Mouse (Mus musculus) forebrain, embryonic 14.5 days (tissue): Measurements from ENCODE around the gene Fscn2. TPM values are rescaled to one million over a fixed set of nuclear protein-coding genes. Genes with fewer than 3 reads are reported as not detected.
"Not testable (repeated sequence)": the region's sequence is repeated elsewhere in the genome, so short reads cannot be mapped to it uniquely, and the experiment has no call there.

Source experiments
- ATAC-seq: fragments of 200-750 bp; cut with Nextera tagmentation; 2 replicates; pipeline ENCODE4 v1.8.0; 2017; ENCODE audit warnings: mild to moderate bottlenecking, moderate library complexity
- DNase-seq: peaks from one replicate; pipeline ENCODE4 v3.0.0-alpha.2; 2015; ENCODE audit warnings: low spot score
- H3K27ac ChIP-seq: fragments of 300-500 bp; sonication (generic); 2 replicates; pipeline ENCODE4 v1.5.1; 2014; ENCODE audit warnings: low read depth, mild to moderate bottlenecking, control low read depth, low read length, moderate library complexity
- H3K27me3 ChIP-seq: fragments of 300-500 bp; sonication (generic); replicated peaks from 2 replicates; pipeline ENCODE4 v1.6.1; 2014; ENCODE audit warnings: low read length, control low read depth, mixed read lengths; ENCODE audit not compliant: control insufficient read depth, insufficient read depth
- H3K36me3 ChIP-seq: fragments of 300-500 bp; sonication (generic); 2 replicates; pipeline ENCODE4 v1.6.1; 2014; ENCODE audit warnings: low read length, control low read depth; ENCODE audit not compliant: control insufficient read depth, insufficient read depth
- H3K4me1 ChIP-seq: fragments of 300-500 bp; sonication (generic); 2 replicates; pipeline ENCODE4 v1.6.1; 2014; ENCODE audit warnings: antibody characterized with exemption, low read length, control low read depth; ENCODE audit not compliant: control insufficient read depth, insufficient read depth
- H3K4me2 ChIP-seq: fragments of 300-500 bp; sonication (generic); 2 replicates; pipeline ENCODE4 v1.6.1; 2014; ENCODE audit warnings: mild to moderate bottlenecking, control low read depth, low read length
- H3K4me3 ChIP-seq: fragments of 300-500 bp; sonication (generic); 2 replicates; pipeline ENCODE4 v1.5.1; 2014; ENCODE audit warnings: low read depth, low read length, control low read depth
- H3K9ac ChIP-seq: fragments of 300-500 bp; sonication (generic); 2 replicates; pipeline ENCODE4 v1.6.1; 2014; ENCODE audit warnings: mild to moderate bottlenecking, low read length, control low read depth, moderate library complexity
- H3K9me3 ChIP-seq: fragments of 300-500 bp; sonication (generic); replicated peaks from 2 replicates; pipeline ENCODE4 v1.6.1; 2016; ENCODE audit warnings: low read length, control low read depth, mixed read lengths; ENCODE audit not compliant: control insufficient read depth
- WGBS: fragments of 180-500 bp; shearing (Covaris S2); extraction: QIAGEN DNeasy Blood & Tissue Kit; methylation state at CpG from one replicate; pipeline ENCODE4 v1.1.7; 2014; 5-methylcytosine and 5-hydroxymethylcytosine counted together
- microRNA-seq: library from miRNA; unstranded; fragments of <30 nt; microRNA quantifications from one replicate; pipeline ENCODE4, GENCODE M21; 2016
- polyA plus RNA-seq: library from polyadenylated mRNA; unstranded; fragments of >200 nt; fragmentation: Nextera tagmentation; extraction: Ambion mirVana; gene quantifications from 2 replicates; pipeline ENCODE4 v1.2.1, GENCODE M21; 2014

Fscn2 gene
- polyA plus RNA-seq, 1 experiment from 2014 or later, result 1.4 TPM

- H3K4me3 ChIP-seq, result no peak overlapping the region
- no peak overlapping the region for H3K9ac ChIP-seq
- peaks cover 78% of the 10 kb centered on the region for H3K36me3 ChIP-seq
- no peak for ATAC-seq
- WGBS, result 88% methylated on average over 2 of the region's 2 CpGs
- no peaks in the 10 kb centered on the region for H3K4me1 ChIP-seq
- no peak overlapping the region for H3K4me2 ChIP-seq
- H3K27me3 ChIP-seq, result no peaks in the 10 kb centered on the region
- H3K9me3 ChIP-seq, result no peaks in the 10 kb centered on the region
- H3K27ac ChIP-seq, result no peak overlapping the region
- DNase-seq, result no peak
Measured at GRCm38 (mm10) chr11:120397602-120398001, 36.3 kb downstream of the Fscn2 start.

- DNase-seq (no peak), ATAC-seq (no peak)
- H3K9ac ChIP-seq, result no peak overlapping the region
- no peaks in the 10 kb centered on the region for H3K4me1 ChIP-seq
- H3K27ac ChIP-seq, result no peak overlapping the region
- H3K9me3 ChIP-seq, result no peaks in the 10 kb centered on the region
- H3K4me2 ChIP-seq, result no peak overlapping the region
- H3K27me3 ChIP-seq, result no peaks in the 10 kb centered on the region
- H3K36me3 ChIP-seq, result peaks cover 76% of the 10 kb centered on the region
- no peak overlapping the region for H3K4me3 ChIP-seq
- WGBS, result 100% methylated on average over 2 of the region's 2 CpGs
Measured at GRCm38 (mm10) chr11:120399319-120399718, 38.0 kb downstream of the Fscn2 start.

GRCm38 (mm10) chr11:120404814-120405213, 43.5 kb downstream of the Fscn2 start:
- Histone ChIP-seq H3K27ac (no peak overlapping the region), H3K9ac (no peak overlapping the region), H3K9me3 (no peaks in the 10 kb centered on the region), H3K36me3 (peaks cover 85% of the 10 kb centered on the region), H3K4me3 (no peak overlapping the region), H3K27me3 (no peaks in the 10 kb centered on the region), H3K4me1 (no peaks in the 10 kb centered on the region), H3K4me2 (no peak overlapping the region)
- WGBS, result 97% methylated on average over 1 of the region's 1 CpGs
- ATAC-seq (no peak), DNase-seq (no peak)

GRCm38 (mm10) chr11:120405867-120406266, 44.5 kb downstream of the Fscn2 start:
- H3K9ac ChIP-seq, result no peak overlapping the region
- ATAC-seq, result no peak
- no peaks in the 10 kb centered on the region for H3K4me1 ChIP-seq
- peaks cover 85% of the 10 kb centered on the region for H3K36me3 ChIP-seq
- H3K4me3 ChIP-seq, result no peak overlapping the region
- WGBS, result 92% methylated on average over 3 of the region's 3 CpGs
- no peak overlapping the region for H3K27ac ChIP-seq
- H3K27me3 ChIP-seq, result no peaks in the 10 kb centered on the region
- no peaks in the 10 kb centered on the region for H3K9me3 ChIP-seq
- H3K4me2 ChIP-seq, result no peak overlapping the region
- no peak for DNase-seq

GRCm38 (mm10) chr11:120406445-120406844, 45.1 kb downstream of the Fscn2 start:
- H3K27ac ChIP-seq, result no peak overlapping the region
- H3K36me3 ChIP-seq, result peaks cover 85% of the 10 kb centered on the region
- 88% methylated on average over 1 of the region's 1 CpGs for WGBS
- ATAC-seq, result no peak
- no peak for DNase-seq
- no peaks in the 10 kb centered on the region for H3K9me3 ChIP-seq
- H3K4me3 ChIP-seq, result no peak overlapping the region
- H3K27me3 ChIP-seq, result no peaks in the 10 kb centered on the region
- no peak overlapping the region for H3K9ac ChIP-seq
- no peak overlapping the region for H3K4me2 ChIP-seq
- H3K4me1 ChIP-seq, result no peaks in the 10 kb centered on the region

- H3K4me2 ChIP-seq, H3K4me3 ChIP-seq, H3K9ac ChIP-seq, ATAC-seq, H3K4me1 ChIP-seq, DNase-seq, H3K27ac ChIP-seq, H3K9me3 ChIP-seq, H3K27me3 ChIP-seq: not testable (repeated sequence)
- 98% methylated on average over 7 of the region's 10 CpGs for WGBS
- H3K36me3 ChIP-seq, result peaks cover 87% of the 10 kb centered on the region
Measured at GRCm38 (mm10) chr11:120413621-120414020, 52.3 kb downstream of the Fscn2 start.

Small RNA genes within 50 kb of the gene (microRNA-seq; reads per million reads assigned to microRNA genes)
- gene Gm23419, result not detected
- gene Mir6935, result 1.7 reads per million, percentile 7 among the genes with 10 or more reads in this experiment

Other genes starting within 250 kb of the Fscn2 start
- gene Slc38a10, start 210.2 kb upstream of the Fscn2 start, polyA plus RNA-seq, result 53.6 and 72.5 TPM in 2 replicates
- gene Bahcc1, start 128.6 kb upstream of the Fscn2 start, polyA plus RNA-seq, result 12.6 and 14.5 TPM in 2 replicates
- 3,852 and 3,863 TPM in 2 replicates for gene Actg1, start 13.0 kb upstream of the Fscn2 start, polyA plus RNA-seq
- 51.7 and 71.1 TPM in 2 replicates for gene Faap100, start 17.2 kb downstream of the Fscn2 start, polyA plus RNA-seq
- gene Nploc4, start 76.2 kb downstream of the Fscn2 start, polyA plus RNA-seq, result 29.9 and 30.8 TPM in 2 replicates
- not detected in 2 replicates for gene Tspan10, start 81.1 kb downstream of the Fscn2 start, polyA plus RNA-seq
- not detected in 2 replicates for gene Pde6g, start 92.0 kb downstream of the Fscn2 start, polyA plus RNA-seq
- gene Oxld1, start 96.5 kb downstream of the Fscn2 start, polyA plus RNA-seq, result 11.6 and 15.3 TPM in 2 replicates
- gene Ccdc137, start 96.6 kb downstream of the Fscn2 start, polyA plus RNA-seq, result 18.6 and 18.8 TPM in 2 replicates
- 37.4 and 43.9 TPM in 2 replicates for gene Arl16, start 106.1 kb downstream of the Fscn2 start, polyA plus RNA-seq
- gene Mrpl12, start 123.1 kb downstream of the Fscn2 start, polyA plus RNA-seq, result 143 and 155 TPM in 2 replicates
- gene Slc25a10, start 130.3 kb downstream of the Fscn2 start, polyA plus RNA-seq, result 29.7 and 31.6 TPM in 2 replicates
- gene Gcgr, start 169.2 kb downstream of the Fscn2 start, polyA plus RNA-seq, result 0.14 TPM in 1 of 2 replicates, not detected in the other
- gene Mcrip1, start 188.2 kb downstream of the Fscn2 start, polyA plus RNA-seq, result 291 and 313 TPM in 2 replicates
- gene Ppp1r27, start 189.6 kb downstream of the Fscn2 start, polyA plus RNA-seq, result not detected in 2 replicates
- 325 and 332 TPM in 2 replicates for gene P4hb, start 211.7 kb downstream of the Fscn2 start, polyA plus RNA-seq
- gene Arhgdia, start 220.1 kb downstream of the Fscn2 start, polyA plus RNA-seq, result 449 and 481 TPM in 2 replicates
- gene Alyref, start 236.8 kb downstream of the Fscn2 start, polyA plus RNA-seq, result 318 and 352 TPM in 2 replicates
- gene Anapc11, start 236.9 kb downstream of the Fscn2 start, polyA plus RNA-seq, result 237 and 281 TPM in 2 replicates
- gene Npb, start 246.9 kb downstream of the Fscn2 start, polyA plus RNA-seq, result 0.46 and 0.98 TPM in 2 replicates